Mouse (Mus musculus) bone marrow macrophage, adult 2 months (primary cell): Measurements from ENCODE around the gene Slc38a10. TPM values are rescaled to one million over a fixed set of nuclear protein-coding genes. Genes with fewer than 3 reads are reported as not detected.
A peak's percentile ranks its signal among the peaks of the same experiment; 100 is the strongest.

ENCODE experiments used
- H3K27ac ChIP-seq: 2 replicates; pipeline ENCODE4 v1.5.1; 2012; ENCODE audit warnings: low read depth, low read length; ENCODE audit not compliant: insufficient read depth
- H3K4me1 ChIP-seq: 2 replicates; pipeline ENCODE4 v1.6.1; 2012; ENCODE audit warnings: low read length; ENCODE audit not compliant: control insufficient read depth, insufficient read depth
- H3K4me3 ChIP-seq: 2 replicates; pipeline ENCODE4 v1.5.1; 2012; ENCODE audit warnings: mild to moderate bottlenecking, low read length, moderate library complexity; ENCODE audit not compliant: insufficient read depth
- CTCF ChIP-seq: IDR thresholded peaks from 2 replicates; pipeline ENCODE4 v1.5.1; 2012; ENCODE audit warnings: low read depth, mild to moderate bottlenecking, low read length, moderate library complexity
- POLR2A ChIP-seq: IDR thresholded peaks from 2 replicates; pipeline ENCODE4 v1.6.1; 2012; ENCODE audit warnings: mild to moderate bottlenecking, low read depth, low read length, borderline replicate concordance
- polyA plus RNA-seq: library from polyadenylated mRNA; stranded (reverse); fragments of >200 nt; gene quantifications from 2 replicates; pipeline ENCODE4 v1.2.4, GENCODE M21; 2012; ENCODE audit not compliant: missing spikeins, insufficient read depth, insufficient read length

Gene Slc38a10
- polyA plus RNA-seq, 1 experiment: 60.0 TPM

GRCm38 (mm10) chr11:120065291-120065690 lies 85.9 kb downstream of the Slc38a10 start:
- no peak overlapping the region for H3K4me3 ChIP-seq

DNA sequence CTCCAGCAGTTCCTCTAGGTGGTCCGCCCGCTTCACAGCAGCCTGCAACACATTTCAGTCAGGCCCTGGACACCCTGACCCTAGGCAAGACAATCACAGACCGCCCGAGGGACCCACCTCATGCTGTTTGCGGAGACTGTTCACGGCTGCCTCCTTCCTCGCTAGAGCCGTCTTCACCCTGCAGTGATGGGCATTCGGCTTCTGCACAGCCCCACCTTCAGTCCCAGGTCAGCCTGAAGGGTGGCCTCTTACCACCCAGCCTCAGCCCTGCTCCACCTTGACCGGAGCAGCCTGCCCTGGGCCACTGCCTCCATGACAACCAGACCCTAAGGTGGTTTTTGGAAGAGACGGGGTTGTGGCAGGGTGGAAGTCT lies 86.5 kb downstream of the Slc38a10 start:
- no peak overlapping the region for H3K27ac ChIP-seq
- H3K4me3 ChIP-seq: no peak overlapping the region
- H3K4me1 ChIP-seq: peaks cover 15% of the 10 kb centered on the region
- TF ChIP-seq CTCF (no peak), POLR2A (no peak)

More at GRCm38 (mm10) chr11:120065291-120065690, 85.9 kb downstream of the Slc38a10 start:
- Histone ChIP-seq H3K4me1 (peaks cover 15% of the 10 kb centered on the region), H3K27ac (no peak overlapping the region)
- TF ChIP-seq CTCF: peak; percentile 91
- TF ChIP-seq POLR2A: no peak

DNA sequence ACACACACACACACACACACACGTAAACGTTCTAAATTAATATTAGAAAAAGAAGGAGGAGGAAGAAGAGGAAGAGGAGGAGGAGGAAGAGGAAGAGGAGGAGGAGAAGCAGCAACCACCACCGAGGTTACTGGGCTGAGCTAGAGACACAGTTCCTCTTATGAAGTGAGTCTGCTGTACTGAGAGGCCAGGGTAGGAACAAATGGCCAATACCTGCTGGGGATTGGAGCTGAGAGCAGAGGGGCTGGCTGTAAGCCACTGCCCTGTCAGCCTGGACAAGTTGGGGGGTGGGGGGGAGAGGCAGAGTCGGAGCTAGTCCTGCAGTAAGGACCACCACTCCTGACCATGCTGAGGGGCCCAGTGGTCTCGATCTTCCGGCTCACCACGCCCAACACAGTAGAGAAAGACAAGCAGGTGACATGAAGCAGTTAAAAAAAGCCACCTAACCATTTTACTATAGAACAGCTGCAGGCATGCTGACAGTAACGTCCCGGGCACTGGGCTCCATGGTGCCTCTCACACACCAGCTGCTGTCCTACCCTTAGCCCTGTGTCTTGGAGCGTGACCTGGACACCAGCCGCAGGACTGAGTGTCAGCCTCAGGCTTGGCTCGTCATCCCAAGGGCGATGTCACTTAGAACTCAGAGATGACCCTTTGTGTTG lies 87.0 kb downstream of the Slc38a10 start:
- Histone ChIP-seq H3K4me1 (peaks cover 15% of the 10 kb centered on the region), H3K4me3 (no peak overlapping the region), H3K27ac (peak overlapping the region; percentile 66)
- TF ChIP-seq CTCF: no peak
- no peak for TF ChIP-seq POLR2A

GRCm38 (mm10) chr11:120063326-120063725 lies 87.8 kb downstream of the Slc38a10 start:
- no peak overlapping the region for H3K4me3 ChIP-seq
- H3K4me1 ChIP-seq: peaks cover 21% of the 10 kb centered on the region
- peak overlapping the region; percentile 20; the same call in 1 of the 2 replicates for H3K27ac ChIP-seq
- no peak for TF ChIP-seq POLR2A
- no peak for TF ChIP-seq CTCF

GRCm38 (mm10) chr11:120060634-120061033 lies 90.5 kb downstream of the Slc38a10 start:
- no peak overlapping the region for H3K4me3 ChIP-seq
- no peak for TF ChIP-seq CTCF
- no peak for TF ChIP-seq POLR2A
- H3K4me1 ChIP-seq: peaks cover 41% of the 10 kb centered on the region
- no peak overlapping the region for H3K27ac ChIP-seq

DNA sequence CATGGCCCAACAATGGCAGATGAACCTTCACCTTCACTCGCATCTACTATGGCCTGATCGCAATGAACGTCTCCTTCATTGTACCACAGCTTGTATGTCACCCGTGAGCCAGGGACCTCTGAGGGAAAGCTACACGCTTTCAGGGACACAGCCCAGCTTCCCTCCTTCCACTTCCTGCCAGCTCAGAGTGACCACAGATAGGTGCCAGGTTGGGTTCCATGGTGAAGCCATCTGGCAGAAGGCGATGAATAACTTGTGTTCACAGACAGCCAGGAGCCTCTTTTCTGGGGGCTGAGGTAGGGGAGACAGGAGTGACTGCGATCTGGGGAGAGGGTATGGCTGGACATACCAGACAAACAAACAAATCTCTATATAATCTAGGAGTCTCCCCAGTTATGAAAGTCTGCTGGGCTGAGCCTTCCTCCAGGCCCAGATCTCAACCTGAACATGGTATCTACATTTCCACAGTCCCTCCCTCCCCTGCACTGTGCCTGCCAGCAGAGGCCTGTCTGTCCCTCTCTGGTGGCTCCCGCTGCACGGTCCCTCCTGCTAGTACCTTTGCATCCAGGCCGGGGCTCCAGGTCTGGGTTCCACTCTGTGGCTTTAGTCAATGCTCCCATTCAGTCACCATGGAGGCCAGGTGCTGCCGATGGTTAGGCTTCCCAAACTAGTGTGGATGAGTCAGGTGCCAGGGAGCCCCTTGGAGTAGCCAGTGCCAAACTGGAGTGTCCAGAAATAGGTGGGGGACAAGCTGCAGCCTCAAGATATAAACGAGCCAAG lies 95.0 kb downstream of the Slc38a10 start:
- TF ChIP-seq CTCF (no peak), POLR2A (no peak)
- peaks cover 31% of the 10 kb centered on the region for H3K4me1 ChIP-seq

More for the DNA sequence above, 95.0 kb downstream of the Slc38a10 start:
- Histone ChIP-seq H3K27ac (no peak overlapping the region), H3K4me3 (no peak overlapping the region)

Other genes starting within 250 kb of the Slc38a10 start
- 34.0 and 34.8 TPM in 2 replicates for gene Chmp6, start 237.9 kb downstream of the Slc38a10 start, polyA plus RNA-seq
- 38.5 and 41.8 TPM in 2 replicates for gene Baiap2, start 208.6 kb downstream of the Slc38a10 start, polyA plus RNA-seq
- gene Aatk, start 104.2 kb downstream of the Slc38a10 start, polyA plus RNA-seq: 9.5 and 9.9 TPM in 2 replicates
- 13.5 and 13.8 TPM in 2 replicates for gene Cep131, start 64.5 kb downstream of the Slc38a10 start, polyA plus RNA-seq
- 20.2 and 21.8 TPM in 2 replicates for gene Tepsin, start 52.6 kb downstream of the Slc38a10 start, polyA plus RNA-seq
- gene Ndufaf8, start 52.4 kb downstream of the Slc38a10 start, polyA plus RNA-seq: 21.1 and 37.7 TPM in 2 replicates
- 5.2 and 5.7 TPM in 2 replicates for gene Bahcc1, start 81.6 kb upstream of the Slc38a10 start, polyA plus RNA-seq
- gene Actg1, start 197.2 kb upstream of the Slc38a10 start, polyA plus RNA-seq: 2,086 and 2,131 TPM in 2 replicates
- gene Fscn2, start 210.2 kb upstream of the Slc38a10 start, polyA plus RNA-seq: not detected in 2 replicates
- 10.4 and 13.1 TPM in 2 replicates for gene Faap100, start 227.4 kb upstream of the Slc38a10 start, polyA plus RNA-seq